Mouse (Mus musculus) midbrain, embryonic 11.5 days (tissue): ENCODE data around the gene 1700080E11Rik. TPM values are rescaled to one million over a fixed set of nuclear protein-coding genes. Genes with fewer than 3 reads are reported as not detected.

ENCODE experiments used
- ATAC-seq: fragments of 200-750 bp; cut with Nextera tagmentation; 2 replicates; pipeline ENCODE4 v1.8.0; 2017; ENCODE audit warnings: moderate TSS enrichment, moderate library complexity; ENCODE audit not compliant: low FRiP score
- DNase-seq: peaks from one replicate; pipeline ENCODE4 v3.0.0; 2015; ENCODE audit warnings: low spot score; ENCODE audit errors: missing footprints
- H3K27ac ChIP-seq: fragments of 300-500 bp; sonication (generic); 2 replicates; pipeline ENCODE4 v1.5.1; 2014; ENCODE audit warnings: low read depth, low read length
- H3K27me3 ChIP-seq: fragments of 300-500 bp; sonication (generic); 2 replicates; pipeline ENCODE4 v1.6.1; 2014; ENCODE audit warnings: mild to moderate bottlenecking, low read length, moderate library complexity, mixed read lengths; ENCODE audit not compliant: control insufficient read depth, insufficient read depth
- H3K36me3 ChIP-seq: fragments of 300-500 bp; sonication (generic); 2 replicates; pipeline ENCODE4 v1.6.1; 2014; ENCODE audit warnings: mild to moderate bottlenecking, low read length, moderate library complexity, mixed read lengths; ENCODE audit not compliant: control insufficient read depth, insufficient read depth
- H3K4me1 ChIP-seq: fragments of 300-500 bp; sonication (generic); 2 replicates; pipeline ENCODE4 v1.6.1; 2014; ENCODE audit warnings: low read length; ENCODE audit not compliant: control insufficient read depth, insufficient read depth
- H3K4me2 ChIP-seq: fragments of 300-500 bp; sonication (generic); 2 replicates; pipeline ENCODE4 v1.6.1; 2014; ENCODE audit warnings: mild to moderate bottlenecking, moderate library complexity
- H3K4me3 ChIP-seq: fragments of 300-500 bp; sonication (generic); 2 replicates; pipeline ENCODE4 v1.5.1; 2014; ENCODE audit warnings: low read depth, low read length
- H3K9ac ChIP-seq: fragments of 300-500 bp; sonication (generic); 2 replicates; pipeline ENCODE4 v1.6.1; 2014; ENCODE audit warnings: low read length
- H3K9me3 ChIP-seq: fragments of 300-500 bp; sonication (generic); 2 replicates; pipeline ENCODE4 v1.6.1; 2016; ENCODE audit warnings: low read length; ENCODE audit not compliant: control insufficient read depth
- WGBS: fragments of 180-500 bp; shearing (Covaris S2); extraction: QIAGEN DNeasy Blood & Tissue Kit; methylation state at CpG from one replicate; pipeline ENCODE4 v1.1.7; 2014; 5-methylcytosine and 5-hydroxymethylcytosine counted together
- polyA plus RNA-seq: library from polyadenylated mRNA; unstranded; fragments of >200 nt; fragmentation: Nextera tagmentation; extraction: Ambion mirVana; gene quantifications from 2 replicates; pipeline ENCODE4 v1.2.1, GENCODE M21; 2014

1700080E11Rik gene
- not detected in 2 replicates for polyA plus RNA-seq

GRCm38 (mm10) chr9:105144992-105145391 lies at the start of gene 1700080E11Rik:
TSS of gene 1700080E11Rik (minus strand) at chr9:105145092.
- no peaks in the 10 kb centered on the region for H3K36me3 ChIP-seq
- 80% methylated on average over 6 of the region's 6 CpGs for WGBS

GRCm38 (mm10) chr9:105186725-105187124 lies 41.8 kb upstream of the 1700080E11Rik start:
- Histone ChIP-seq H3K36me3 (no peaks in the 10 kb centered on the region), H3K9me3 (no peaks in the 10 kb centered on the region), H3K4me3 (no peak overlapping the region), H3K27ac (no peak overlapping the region), H3K9ac (no peak overlapping the region), H3K4me2 (no peak overlapping the region), H3K4me1 (no peaks in the 10 kb centered on the region), H3K27me3 (no peaks in the 10 kb centered on the region)
- WGBS: 84% methylated on average over 3 of the region's 3 CpGs
- no peak for DNase-seq
- no peak for ATAC-seq

More at GRCm38 (mm10) chr9:105144992-105145391, at the start of gene 1700080E11Rik:
- Histone ChIP-seq H3K9me3 (no peaks in the 10 kb centered on the region), H3K4me1 (no peaks in the 10 kb centered on the region), H3K9ac (no peak within 1 kb of the TSS), H3K27ac (no peak within 1 kb of the TSS), H3K4me2 (no peak within 1 kb of the TSS), H3K27me3 (no peaks in the 10 kb centered on the region), H3K4me3 (no peak within 1 kb of the TSS)
- ATAC-seq (no peak), DNase-seq (no peak)

GRCm38 (mm10) chr9:105182392-105182791 lies 37.5 kb upstream of the 1700080E11Rik start:
- Histone ChIP-seq H3K27ac (no peak overlapping the region), H3K36me3 (no peaks in the 10 kb centered on the region), H3K4me1 (no peaks in the 10 kb centered on the region), H3K4me2 (no peak overlapping the region), H3K9ac (no peak overlapping the region), H3K4me3 (no peak overlapping the region), H3K9me3 (no peaks in the 10 kb centered on the region), H3K27me3 (no peaks in the 10 kb centered on the region)
- WGBS: 90% methylated on average over 3 of the region's 3 CpGs
- DNase-seq (no peak), ATAC-seq (no peak)

- Histone ChIP-seq H3K36me3 (no peaks in the 10 kb centered on the region), H3K4me3 (no peak overlapping the region), H3K27ac (no peak overlapping the region), H3K27me3 (no peaks in the 10 kb centered on the region), H3K4me2 (no peak overlapping the region), H3K4me1 (no peaks in the 10 kb centered on the region), H3K9me3 (no peaks in the 10 kb centered on the region), H3K9ac (no peak overlapping the region)
- ATAC-seq: no peak
- WGBS: 83% methylated on average over 6 of the region's 6 CpGs
- DNase-seq: no peak
Measured at GRCm38 (mm10) chr9:105139204-105139603, 5.7 kb downstream of the 1700080E11Rik start.

GRCm38 (mm10) chr9:105136404-105136803 lies 8.5 kb downstream of the 1700080E11Rik start:
- H3K9ac ChIP-seq: no peak overlapping the region
- H3K27me3 ChIP-seq: no peaks in the 10 kb centered on the region
- H3K4me1 ChIP-seq: no peaks in the 10 kb centered on the region
- WGBS: 44% methylated on average over 1 of the region's 1 CpGs
- DNase-seq (no peak), ATAC-seq (no peak)
- no peak overlapping the region for H3K4me3 ChIP-seq
- no peak overlapping the region for H3K27ac ChIP-seq
- H3K36me3 ChIP-seq: no peaks in the 10 kb centered on the region
- H3K9me3 ChIP-seq: no peaks in the 10 kb centered on the region
- no peak overlapping the region for H3K4me2 ChIP-seq

- no peak overlapping the region for H3K9ac ChIP-seq
- peaks cover 5% of the 10 kb centered on the region; the same call in 1 of the 2 replicates for H3K4me1 ChIP-seq
- H3K27me3 ChIP-seq: no peaks in the 10 kb centered on the region
- ATAC-seq (no peak), DNase-seq (no peak)
- H3K4me3 ChIP-seq: no peak overlapping the region
- 84% methylated on average over 5 of the region's 5 CpGs for WGBS
- no peaks in the 10 kb centered on the region for H3K9me3 ChIP-seq
- no peak overlapping the region for H3K27ac ChIP-seq
- no peaks in the 10 kb centered on the region for H3K36me3 ChIP-seq
- H3K4me2 ChIP-seq: no peak overlapping the region
Measured at GRCm38 (mm10) chr9:105134536-105134935, 10.4 kb downstream of the 1700080E11Rik start.

GRCm38 (mm10) chr9:105132002-105132367 lies 12.9 kb downstream of the 1700080E11Rik start:
- Histone ChIP-seq H3K4me3 (peak overlapping the region; percentile 71), H3K27ac (no peak overlapping the region), H3K9ac (peak overlapping the region; percentile 85; the same call in 1 of the 2 replicates), H3K36me3 (no peaks in the 10 kb centered on the region), H3K4me1 (peaks cover 5% of the 10 kb centered on the region; the same call in 1 of the 2 replicates), H3K9me3 (no peaks in the 10 kb centered on the region), H3K4me2 (peak overlapping the region; percentile 88), H3K27me3 (no peaks in the 10 kb centered on the region)
- DNase-seq: no peak
- WGBS: 27% methylated on average over 5 of the region's 5 CpGs
- ATAC-seq: peak; percentile 56

GRCm38 (mm10) chr9:105131253-105132001 lies 13.5 kb downstream of the 1700080E11Rik start, which contains the start of gene Nudt16:
TSS of gene Nudt16 (minus strand) at chr9:105131824.
- peak within 1 kb of the TSS; percentile 85 for H3K9ac ChIP-seq
- ATAC-seq (peak; percentile 100), DNase-seq (peak; percentile 97)
- H3K36me3 ChIP-seq: no peaks in the 10 kb centered on the region
- H3K4me2 ChIP-seq: peak within 1 kb of the TSS; percentile 88
- no peaks in the 10 kb centered on the region for H3K9me3 ChIP-seq
- peak within 1 kb of the TSS; percentile 77 for H3K27ac ChIP-seq
- under 1% methylated on average over 60 of the region's 60 CpGs for WGBS
- H3K4me3 ChIP-seq: peak within 1 kb of the TSS; percentile 71
- H3K4me1 ChIP-seq: peaks cover 5% of the 10 kb centered on the region; the same call in 1 of the 2 replicates
- no peaks in the 10 kb centered on the region for H3K27me3 ChIP-seq

- Histone ChIP-seq H3K9ac (no peak overlapping the region), H3K4me2 (no peak overlapping the region), H3K27ac (no peak overlapping the region), H3K9me3 (no peaks in the 10 kb centered on the region), H3K27me3 (no peaks in the 10 kb centered on the region), H3K36me3 (no peaks in the 10 kb centered on the region), H3K4me3 (no peak overlapping the region), H3K4me1 (peaks cover 5% of the 10 kb centered on the region; the same call in 1 of the 2 replicates)
- DNase-seq (no peak), ATAC-seq (no peak)
- 91% methylated on average over 8 of the region's 8 CpGs for WGBS
Measured at GRCm38 (mm10) chr9:105130331-105130730, 14.6 kb downstream of the 1700080E11Rik start.
